Mouse (Mus musculus): ENCODE measurements around the gene Ifrd2. TPM values are rescaled to one million over a fixed set of nuclear protein-coding genes. Genes with fewer than 3 reads are reported as not detected.
A peak's percentile ranks its signal among the peaks of the same experiment; 100 is the strongest.

The Ifrd2 gene
- polyA plus RNA-seq, 1 experiment: 71.7 TPM

GRCm38 (mm10) chr9:107582509-107583062 is 4.9 kb upstream of the Ifrd2 start:
- Histone ChIP-seq H3K79me3 (ENCODE audit: low read depth) (no peaks in the 10 kb centered on the region), H3ac (ENCODE audit: control insufficient read depth, insufficient read length, low read depth) (no peak overlapping the region), H3K36me3 (ENCODE audit: control insufficient read depth, insufficient read depth) (no peaks in the 10 kb centered on the region), H3K4me3 (ENCODE audit: insufficient read depth, poor library complexity, severe bottlenecking) (no peak overlapping the region), H3K79me2 (ENCODE audit: control insufficient read depth, insufficient read depth) (peaks cover 10% of the 10 kb centered on the region), H3K27me3 (ENCODE audit: control insufficient read depth, insufficient read depth, insufficient read length) (no peaks in the 10 kb centered on the region)
- TF ChIP-seq MYOD1 (IDR thresholded peaks at IDR 0.05; ENCODE audit: control insufficient read depth, insufficient read length, low read depth) (no peak), MAX (IDR thresholded peaks at IDR 0.05) (no peak), FOSL1 (IDR thresholded peaks at IDR 0.05; ENCODE audit: insufficient read depth, low read length, poor library complexity, severe bottlenecking) (no peak), USF1 (IDR thresholded peaks at IDR 0.05; ENCODE audit: low read depth) (no peak), CTCF (IDR thresholded peaks at IDR 0.05; ENCODE audit: control insufficient read depth, insufficient read depth, insufficient read length) (no peak), MYOG (IDR thresholded peaks at IDR 0.05; ENCODE audit: control insufficient read depth, extremely low read depth, insufficient read length) (no peak), CEBPB (IDR thresholded peaks at IDR 0.05; ENCODE audit: low read depth) (no peak)

- TF ChIP-seq MYOD1 (IDR thresholded peaks at IDR 0.05; ENCODE audit: control insufficient read depth, insufficient read length, low read depth) (no peak), FOSL1 (IDR thresholded peaks at IDR 0.05; ENCODE audit: insufficient read depth, low read length, poor library complexity, severe bottlenecking) (no peak), CEBPB (IDR thresholded peaks at IDR 0.05; ENCODE audit: low read depth) (no peak), USF1 (IDR thresholded peaks at IDR 0.05; ENCODE audit: low read depth) (no peak), MAX (IDR thresholded peaks at IDR 0.05) (no peak), MYOG (IDR thresholded peaks at IDR 0.05; ENCODE audit: control insufficient read depth, extremely low read depth, insufficient read length) (no peak), CTCF (IDR thresholded peaks at IDR 0.05; ENCODE audit: control insufficient read depth, insufficient read depth, insufficient read length) (no peak)
- Histone ChIP-seq H3K36me3 (ENCODE audit: control insufficient read depth, insufficient read depth) (no peaks in the 10 kb centered on the region), H3K79me2 (ENCODE audit: control insufficient read depth, insufficient read depth) (peaks cover 16% of the 10 kb centered on the region), H3K79me3 (ENCODE audit: low read depth) (peaks cover 2% of the 10 kb centered on the region), H3K27me3 (ENCODE audit: control insufficient read depth, insufficient read depth, insufficient read length) (no peaks in the 10 kb centered on the region), H3ac (ENCODE audit: control insufficient read depth, insufficient read length, low read depth) (no peak overlapping the region), H3K4me3 (ENCODE audit: insufficient read depth, poor library complexity, severe bottlenecking) (no peak overlapping the region)
Measured at GRCm38 (mm10) chr9:107583174-107583573, 4.3 kb upstream of the Ifrd2 start.

- Histone ChIP-seq H3K36me3 (ENCODE audit: control insufficient read depth, insufficient read depth) (peaks cover 22% of the 10 kb centered on the region), H3K79me3 (ENCODE audit: low read depth) (peaks cover 21% of the 10 kb centered on the region), H3ac (ENCODE audit: control insufficient read depth, insufficient read length, low read depth) (no peak overlapping the region), H3K4me3 (ENCODE audit: insufficient read depth, poor library complexity, severe bottlenecking) (no peak overlapping the region), H3K79me2 (ENCODE audit: control insufficient read depth, insufficient read depth) (peaks cover 37% of the 10 kb centered on the region), H3K27me3 (ENCODE audit: control insufficient read depth, insufficient read depth, insufficient read length) (no peaks in the 10 kb centered on the region)
- no peak for TF ChIP-seq USF1 (IDR thresholded peaks at IDR 0.05; ENCODE audit: low read depth)
- TF ChIP-seq MAX (IDR thresholded peaks at IDR 0.05): no peak
- no peak for TF ChIP-seq MYOG (IDR thresholded peaks at IDR 0.05; ENCODE audit: control insufficient read depth, extremely low read depth, insufficient read length)
- TF ChIP-seq FOSL1 (IDR thresholded peaks at IDR 0.05; ENCODE audit: insufficient read depth, low read length, poor library complexity, severe bottlenecking): no peak
- TF ChIP-seq CEBPB (IDR thresholded peaks at IDR 0.05; ENCODE audit: low read depth): no peak
- no peak for TF ChIP-seq MYOD1 (IDR thresholded peaks at IDR 0.05; ENCODE audit: control insufficient read depth, insufficient read length, low read depth)
- no peak for TF ChIP-seq CTCF (IDR thresholded peaks at IDR 0.05; ENCODE audit: control insufficient read depth, insufficient read depth, insufficient read length)
Measured at GRCm38 (mm10) chr9:107586504-107586903, 938 bp upstream of the Ifrd2 start.

GRCm38 (mm10) chr9:107587833-107588639 is 594 bp downstream of the Ifrd2 start:
- Histone ChIP-seq H3K79me2 (ENCODE audit: control insufficient read depth, insufficient read depth) (peaks cover 35% of the 10 kb centered on the region), H3K27me3 (ENCODE audit: control insufficient read depth, insufficient read depth, insufficient read length) (no peaks in the 10 kb centered on the region), H3ac (ENCODE audit: control insufficient read depth, insufficient read length, low read depth) (peak overlapping the region; percentile 82), H3K4me3 (ENCODE audit: insufficient read depth, poor library complexity, severe bottlenecking) (peak overlapping the region; percentile 70), H3K36me3 (ENCODE audit: control insufficient read depth, insufficient read depth) (peaks cover 28% of the 10 kb centered on the region), H3K79me3 (ENCODE audit: low read depth) (peaks cover 21% of the 10 kb centered on the region)
- TF ChIP-seq USF1 (IDR thresholded peaks at IDR 0.05; ENCODE audit: low read depth): peak; percentile 62
- peak; percentile 97 for TF ChIP-seq MAX (IDR thresholded peaks at IDR 0.05)
- no peak for TF ChIP-seq FOSL1 (IDR thresholded peaks at IDR 0.05; ENCODE audit: insufficient read depth, low read length, poor library complexity, severe bottlenecking)

GRCm38 (mm10) chr9:107590058-107590772 is 2.8 kb downstream of the Ifrd2 start:
- Histone ChIP-seq H3K36me3 (ENCODE audit: control insufficient read depth, insufficient read depth) (peaks cover 34% of the 10 kb centered on the region), H3K27me3 (ENCODE audit: control insufficient read depth, insufficient read depth, insufficient read length) (no peaks in the 10 kb centered on the region), H3K4me3 (ENCODE audit: insufficient read depth, poor library complexity, severe bottlenecking) (no peak overlapping the region), H3K79me2 (ENCODE audit: control insufficient read depth, insufficient read depth) (peaks cover 35% of the 10 kb centered on the region), H3K79me3 (ENCODE audit: low read depth) (peaks cover 21% of the 10 kb centered on the region), H3ac (ENCODE audit: control insufficient read depth, insufficient read length, low read depth) (no peak overlapping the region)
- no peak for TF ChIP-seq MYOG (IDR thresholded peaks at IDR 0.05; ENCODE audit: control insufficient read depth, extremely low read depth, insufficient read length)
- TF ChIP-seq CTCF (IDR thresholded peaks at IDR 0.05; ENCODE audit: control insufficient read depth, insufficient read depth, insufficient read length): no peak
- TF ChIP-seq CEBPB (IDR thresholded peaks at IDR 0.05; ENCODE audit: low read depth): no peak
- no peak for TF ChIP-seq FOSL1 (IDR thresholded peaks at IDR 0.05; ENCODE audit: insufficient read depth, low read length, poor library complexity, severe bottlenecking)
- no peak for TF ChIP-seq MYOD1 (IDR thresholded peaks at IDR 0.05; ENCODE audit: control insufficient read depth, insufficient read length, low read depth)
- TF ChIP-seq MAX (IDR thresholded peaks at IDR 0.05): no peak
- TF ChIP-seq USF1 (IDR thresholded peaks at IDR 0.05; ENCODE audit: low read depth): no peak
